Mouse (Mus musculus): ENCODE results near the gene Cdx2. TPM values are rescaled to one million over a fixed set of nuclear protein-coding genes. Genes with fewer than 3 reads are reported as not detected.

The Cdx2 gene
- polyA plus RNA-seq, 2 experiments from 2014 or later = not detected

DNA sequence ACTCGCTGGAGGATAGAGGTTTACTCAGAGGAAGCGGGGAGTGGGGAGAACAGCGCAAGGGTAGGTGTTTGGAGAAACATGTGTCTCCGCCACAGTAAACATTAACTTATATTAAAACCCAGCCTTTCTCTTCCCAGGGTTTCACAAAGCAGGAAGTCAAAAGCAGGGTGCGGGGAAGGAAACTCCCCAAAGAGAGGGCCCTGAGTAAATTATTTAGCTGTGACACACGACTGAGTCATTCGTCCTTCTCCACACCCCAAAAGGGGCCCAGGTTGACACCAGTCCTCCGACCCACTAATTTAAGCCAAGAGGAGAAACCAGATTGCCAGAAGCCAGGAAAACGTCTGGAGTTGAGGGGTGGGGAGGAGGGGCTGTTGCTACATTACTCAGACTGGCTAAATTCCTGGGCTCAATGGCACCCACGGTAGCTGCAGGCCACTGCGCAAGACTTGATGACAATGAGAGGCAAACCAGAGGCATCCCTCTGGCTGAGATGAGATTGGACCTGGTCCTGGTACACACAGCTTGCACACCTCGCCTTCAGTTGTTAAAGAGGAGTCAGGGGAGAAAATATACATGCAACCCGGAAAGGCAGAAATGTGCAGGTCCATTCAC lies 14.5 kb downstream of the Cdx2 start:
- no peak for ATAC-seq

DNA sequence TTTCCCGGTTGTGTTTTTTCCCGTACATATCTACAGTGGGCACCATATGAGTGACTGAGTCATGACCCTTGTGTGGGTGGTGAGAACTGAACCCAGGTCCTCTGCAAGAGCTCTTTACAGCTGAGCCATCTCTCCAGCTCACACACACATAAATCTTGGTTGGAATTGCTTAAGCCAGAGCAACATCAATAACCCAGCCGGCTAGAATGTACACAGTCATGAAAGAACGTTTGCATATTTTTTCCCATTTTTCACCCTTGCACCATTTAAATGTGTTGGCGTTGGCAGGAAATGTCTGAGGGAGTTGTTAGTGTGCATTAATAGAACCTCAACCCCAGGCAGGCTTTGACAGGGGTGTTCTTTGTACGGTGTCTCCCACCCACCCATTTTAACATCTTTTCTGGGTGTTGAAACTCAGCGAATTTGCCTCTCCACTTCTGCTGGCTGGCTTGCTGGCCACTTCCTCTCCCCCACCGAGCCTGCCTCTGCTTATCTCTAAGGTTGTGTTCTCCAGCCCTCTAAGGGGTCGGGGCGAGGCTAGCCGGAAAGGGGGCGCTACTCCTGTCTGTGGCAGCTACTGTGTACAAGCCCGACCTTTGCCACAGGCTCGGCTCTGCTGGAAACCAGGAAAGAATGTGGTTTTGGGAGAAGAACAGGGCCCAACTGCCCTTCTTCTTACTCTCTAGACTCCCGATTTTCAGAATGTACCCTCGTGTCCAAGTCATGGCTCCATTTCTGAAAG lies 15.1 kb downstream of the Cdx2 start:
- no peak for ATAC-seq

- no peak for ATAC-seq
These were observed 22.7 kb downstream of the Cdx2 start for GRCm38 (mm10) chr5:147284365-147284764.

DNA sequence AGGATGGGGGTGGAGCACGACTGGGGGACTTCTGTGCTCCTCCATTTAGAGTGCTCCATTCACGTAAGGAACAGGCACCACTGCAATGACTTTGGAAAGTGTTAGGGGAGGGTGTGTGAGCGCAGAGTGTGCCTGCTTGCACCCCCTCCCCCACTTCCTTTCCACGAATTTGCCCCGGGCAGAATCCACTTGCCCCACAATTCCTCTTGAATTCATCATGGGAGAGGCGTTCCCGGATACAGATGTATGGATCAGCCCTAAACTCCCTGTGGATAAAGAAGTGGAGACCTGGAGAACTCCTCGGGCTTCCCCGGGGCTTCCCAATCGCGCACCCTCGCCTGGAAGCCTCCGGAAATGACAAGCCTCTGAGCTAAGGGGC lies 29.5 kb downstream of the Cdx2 start:
- no peak for ATAC-seq

- ATAC-seq = no peak
These were observed 30.1 kb downstream of the Cdx2 start for GRCm38 (mm10) chr5:147276701-147277546.

DNA sequence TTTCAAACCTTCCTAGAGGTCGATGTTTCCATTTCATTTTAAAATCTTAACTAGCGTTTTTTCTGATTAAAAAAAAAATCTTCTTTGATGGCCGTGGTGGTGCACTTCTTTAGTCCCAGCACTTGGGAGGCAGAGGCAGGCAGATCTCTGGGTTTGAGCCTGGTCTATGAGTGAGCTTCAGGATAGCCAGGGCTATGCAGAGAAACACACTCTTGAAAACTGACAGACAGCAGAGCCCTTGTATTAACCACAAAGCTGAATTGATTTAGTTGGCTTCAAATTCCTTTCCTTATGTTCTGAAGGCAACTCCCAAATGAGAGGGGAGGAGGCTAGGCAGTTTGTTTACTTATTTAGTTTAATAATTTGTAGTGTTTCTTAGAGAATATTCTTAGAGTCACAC lies 31.3 kb downstream of the Cdx2 start:
- no peak for ATAC-seq

DNA sequence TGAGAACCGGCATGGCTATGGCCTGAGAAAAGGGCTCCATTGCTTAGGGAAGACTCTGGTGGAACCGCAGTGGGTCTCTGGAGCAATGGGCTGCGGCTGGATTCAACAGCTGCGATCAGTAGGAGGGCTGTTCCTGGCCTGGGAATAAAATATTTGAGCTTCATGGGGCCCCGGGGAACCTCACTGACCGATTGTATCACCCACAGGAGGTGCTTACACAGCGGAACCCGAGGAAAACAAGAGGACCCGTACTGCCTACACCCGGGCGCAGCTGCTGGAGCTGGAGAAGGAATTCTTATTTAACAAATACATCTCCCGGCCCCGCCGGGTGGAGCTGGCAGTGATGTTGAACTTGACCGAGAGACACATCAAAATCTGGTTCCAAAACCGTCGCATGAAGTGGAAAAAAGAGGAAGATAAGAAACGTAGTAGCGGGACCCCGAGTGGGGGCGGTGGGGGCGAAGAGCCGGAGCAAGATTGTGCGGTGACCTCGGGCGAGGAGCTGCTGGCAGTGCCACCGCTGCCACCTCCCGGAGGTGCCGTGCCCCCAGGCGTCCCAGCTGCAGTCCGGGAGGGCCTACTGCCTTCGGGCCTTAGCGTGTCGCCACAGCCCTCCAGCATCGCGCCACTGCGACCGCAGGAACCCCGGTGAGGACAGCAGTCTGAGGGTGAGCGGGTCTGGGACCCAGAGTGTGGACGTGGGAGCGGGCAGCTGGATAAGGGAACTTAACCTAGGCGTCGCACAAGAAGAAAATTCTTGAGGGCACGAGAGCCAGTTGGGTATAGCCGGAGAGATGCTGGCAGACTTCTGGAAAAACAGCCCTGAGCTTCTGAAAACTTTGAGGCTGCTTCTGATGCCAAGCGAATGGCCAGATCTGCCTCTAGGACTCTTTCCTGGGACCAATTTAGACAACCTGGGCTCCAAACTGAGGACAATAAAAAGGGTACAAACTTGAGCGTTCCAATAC lies 32.6 kb downstream of the Cdx2 start:
- ATAC-seq = no peak

DNA sequence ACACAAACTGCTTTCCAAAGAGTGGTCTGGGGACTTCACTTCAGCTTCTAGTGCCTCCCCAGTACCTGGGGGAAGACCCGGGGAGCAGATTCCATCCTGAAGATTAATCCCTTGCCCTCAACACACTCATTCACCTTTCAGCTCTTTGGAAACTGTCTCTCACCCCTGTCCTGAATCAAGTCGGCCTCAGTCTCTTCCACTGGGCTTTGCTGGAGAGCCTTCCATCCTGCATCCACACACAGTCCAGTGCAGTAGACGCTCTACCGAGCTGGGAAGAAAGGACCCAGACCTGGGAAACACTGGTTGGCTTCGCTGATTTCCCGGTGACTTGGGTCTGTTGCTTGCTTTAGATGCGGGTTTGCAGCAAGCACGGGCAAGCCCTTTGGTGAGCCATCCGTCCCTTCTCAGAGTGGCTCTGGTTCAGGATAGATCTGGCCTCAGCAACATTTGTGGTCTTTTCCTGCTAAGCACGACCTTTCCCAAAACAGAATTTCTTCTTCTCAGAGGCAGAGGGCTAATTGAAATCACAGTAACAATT lies 34.2 kb downstream of the Cdx2 start:
- no peak for ATAC-seq

DNA sequence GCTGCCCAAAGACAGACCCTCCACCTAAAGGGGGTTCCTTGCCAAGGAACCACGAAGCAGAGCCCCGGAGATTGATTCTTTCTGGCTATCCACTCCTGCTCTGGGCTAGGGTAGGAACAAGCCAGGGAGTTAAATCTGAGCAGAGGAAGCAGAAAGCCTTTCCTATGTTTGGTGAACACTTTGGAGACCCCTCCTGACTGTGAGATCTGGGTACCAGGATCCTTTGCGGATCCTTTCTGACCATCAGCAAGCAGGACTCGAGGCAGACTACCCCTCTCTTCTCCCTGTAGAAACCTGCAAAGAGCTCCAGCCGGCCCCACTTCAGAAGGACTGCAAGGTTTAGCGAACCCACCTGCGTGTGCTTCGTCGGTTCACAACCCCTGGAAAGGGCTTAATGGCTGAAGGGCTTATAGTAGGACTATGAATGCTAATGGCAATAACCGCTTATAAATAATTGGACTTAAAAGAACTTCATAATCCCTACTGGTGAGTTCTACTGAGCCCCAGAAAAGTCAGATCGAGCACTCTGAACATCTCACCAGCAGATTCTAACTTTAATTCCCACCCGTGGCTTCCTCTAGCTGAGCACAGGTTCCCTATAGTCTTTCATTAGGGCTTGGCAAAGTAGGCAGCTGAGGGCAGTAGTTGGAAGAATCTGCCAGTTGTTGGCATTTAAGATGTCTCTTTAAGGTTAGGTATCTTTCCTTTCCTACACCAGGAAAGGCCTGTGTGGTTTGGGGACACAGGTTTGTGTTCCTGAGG lies 34.8 kb downstream of the Cdx2 start:
- no peak for ATAC-seq

DNA sequence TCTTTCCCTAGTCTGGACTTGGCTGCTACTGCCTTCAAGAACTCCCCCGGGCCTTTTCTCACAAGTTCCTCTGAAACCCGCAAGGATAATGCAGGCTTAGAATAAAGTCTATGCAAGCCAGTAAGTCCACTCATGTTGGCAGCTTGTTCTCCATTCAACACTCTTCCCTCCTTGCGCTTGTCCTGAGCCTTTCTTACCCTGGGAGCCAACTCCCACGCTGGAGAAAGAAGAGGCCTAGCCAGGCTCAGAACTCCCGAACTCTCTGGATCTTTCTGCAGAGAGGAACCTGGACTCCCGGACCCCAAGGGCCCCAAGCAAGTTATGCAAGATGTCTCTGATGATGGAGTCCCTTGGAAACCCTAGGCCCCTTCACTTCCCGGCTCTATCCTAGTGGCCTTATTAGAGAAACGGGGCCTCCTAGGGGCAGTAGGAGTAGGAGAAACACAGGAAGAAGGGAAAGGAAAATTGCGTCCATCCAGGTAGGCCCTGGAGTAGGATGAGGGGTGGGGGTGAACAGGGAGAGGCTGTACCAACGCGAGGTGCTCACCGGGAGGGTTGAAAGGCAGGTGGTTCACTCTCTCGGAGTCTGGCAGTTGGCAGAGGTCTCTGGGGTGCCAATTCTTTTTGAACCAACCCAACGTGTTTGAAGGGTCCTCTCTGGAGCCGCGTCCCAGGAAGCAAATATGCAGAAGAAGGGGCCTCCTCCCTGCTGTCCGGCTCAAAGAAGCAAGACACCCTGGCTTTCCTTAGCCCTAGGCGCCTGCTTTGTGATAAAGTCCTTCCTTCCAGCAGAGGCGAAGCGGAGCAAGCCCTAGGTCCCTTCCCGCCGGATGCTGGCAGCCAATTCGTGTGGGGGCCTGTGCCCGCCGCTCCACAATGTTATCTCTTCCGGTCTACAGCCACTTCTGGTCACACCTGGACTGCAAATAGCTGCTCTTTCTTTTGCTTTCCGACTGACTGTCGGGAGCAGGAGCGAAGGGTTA lies 36.1 kb downstream of the Cdx2 start:
- ATAC-seq = no peak

- no peak for ATAC-seq
These were observed 37.0 kb downstream of the Cdx2 start, which contains the start of gene Pdx1 for GRCm38 (mm10) chr5:147269926-147270672. Pdx1 (plus strand) TSS chr5:147269959.

DNA sequence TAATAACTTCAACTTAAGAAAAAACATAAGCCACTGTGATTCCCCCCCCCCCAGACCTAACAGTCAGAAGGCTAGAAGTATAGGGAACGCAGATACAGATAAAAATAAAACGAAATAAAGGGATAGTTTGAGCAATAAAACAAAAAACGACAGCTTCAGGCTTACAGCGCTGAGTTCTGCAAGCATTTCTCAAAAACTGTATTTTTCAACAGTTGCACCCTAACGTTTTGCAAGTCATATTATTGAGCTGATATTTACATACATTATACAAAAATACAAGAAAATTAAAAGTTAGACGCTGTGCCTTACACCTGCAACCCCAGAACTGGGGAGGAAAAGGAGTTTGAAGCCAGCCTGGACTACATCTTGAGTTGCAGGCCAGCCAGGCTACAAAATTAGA lies 37.7 kb downstream of the Cdx2 start:
- no peak for ATAC-seq

GRCm38 (mm10) chr5:147268728-147269127 lies 38.3 kb downstream of the Cdx2 start:
- no peak for ATAC-seq

GRCm38 (mm10) chr5:147267434-147267833 lies 39.6 kb downstream of the Cdx2 start:
- no peak for ATAC-seq

DNA sequence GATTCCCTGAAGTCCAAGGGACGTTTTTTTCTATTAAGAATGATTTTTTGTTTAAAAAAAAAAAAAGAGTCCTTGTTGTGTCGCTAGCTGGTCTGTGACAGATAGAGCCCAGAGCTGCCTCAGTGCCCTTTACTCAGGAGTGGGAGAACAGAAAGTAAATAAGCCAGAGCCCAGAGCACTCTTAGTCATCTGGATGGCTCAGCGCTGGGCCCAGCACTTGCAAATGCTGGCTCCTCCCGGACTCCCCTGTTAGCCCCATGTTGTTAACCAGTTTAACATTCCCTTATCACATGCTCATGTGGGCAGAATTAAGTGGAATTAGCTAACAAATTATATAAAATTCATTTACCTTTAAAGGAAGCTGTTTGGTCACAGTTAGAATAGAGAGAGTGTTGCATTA lies 43.1 kb downstream of the Cdx2 start:
- no peak for ATAC-seq

DNA sequence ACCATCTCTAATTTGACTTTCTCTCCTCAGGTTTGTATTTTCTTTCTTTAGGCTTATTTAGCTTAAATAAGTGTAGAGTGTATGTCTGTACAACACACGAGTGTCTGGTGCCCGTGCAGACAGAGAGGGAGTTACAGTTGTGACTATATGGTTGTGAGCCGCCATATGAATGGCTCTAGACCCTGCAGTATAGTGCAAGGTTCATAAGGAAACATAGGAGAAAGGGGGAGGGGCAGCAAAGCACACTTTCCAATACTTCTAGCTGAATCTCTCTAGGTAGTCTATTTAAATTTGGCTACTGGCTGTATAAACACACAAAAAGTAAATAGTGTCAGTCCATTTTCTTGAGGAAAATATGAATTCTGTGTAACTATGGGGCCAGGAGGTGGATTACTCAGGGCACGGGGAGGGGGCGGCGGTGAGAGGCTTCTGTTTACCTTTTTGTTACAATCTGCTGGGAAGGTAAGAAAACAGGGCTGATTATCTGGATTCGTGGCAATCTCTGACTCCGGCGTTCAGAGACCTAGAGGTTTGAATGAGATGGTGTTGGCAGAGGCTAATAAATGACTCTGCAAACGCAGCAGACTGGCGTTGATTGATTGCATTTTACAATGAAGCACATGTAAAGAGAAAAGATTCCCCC lies 45.0 kb downstream of the Cdx2 start:
- no peak for ATAC-seq

GRCm38 (mm10) chr5:147260778-147261177 lies 46.3 kb downstream of the Cdx2 start:
- no peak for ATAC-seq

DNA sequence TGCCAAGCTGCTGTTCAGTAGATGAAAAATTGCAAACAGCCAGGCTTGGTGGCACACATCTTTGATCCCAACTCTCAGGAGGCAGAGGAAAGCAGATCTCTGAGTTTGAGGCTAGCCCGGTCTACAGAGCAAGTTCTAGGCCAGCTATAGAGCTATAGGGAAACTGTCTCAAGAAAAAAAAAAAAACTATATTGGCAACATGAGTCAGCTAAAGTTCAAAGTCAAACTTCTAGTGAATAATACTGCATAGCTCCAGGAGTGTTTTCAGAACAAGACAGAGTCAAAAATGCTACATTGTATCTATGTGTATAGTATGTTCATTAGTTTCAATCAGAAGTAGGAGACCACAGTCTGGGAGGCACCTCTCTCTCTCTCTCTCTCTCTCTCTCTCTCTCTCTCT lies 46.9 kb downstream of the Cdx2 start:
- ATAC-seq = no peak
